Mouse (Mus musculus) small intestine, adult 2 months (tissue): Measurements from ENCODE around the gene Rpp21.

ENCODE experiments used
- CTCF ChIP-seq: fragments of 200-500 bp; IDR thresholded peaks from 2 replicates; pipeline ENCODE4 v1.5.1; 2012; ENCODE audit warnings: low read depth, mild to moderate bottlenecking, control low read depth, inconsistent platforms, low read length, moderate library complexity, mixed read lengths; ENCODE audit not compliant: insufficient replicate concordance, insufficient read length; ENCODE audit errors: extremely low read depth
- POLR2A ChIP-seq: fragments of 200-500 bp; IDR thresholded peaks from 2 replicates; pipeline ENCODE4 v1.6.1; 2012; ENCODE audit warnings: low read depth, mild to moderate bottlenecking, control low read depth, inconsistent platforms, low read length, moderate library complexity

GRCm38 (mm10) chr17:36229046-36229445 lies 28.8 kb downstream of the Rpp21 start:
- TF ChIP-seq POLR2A (no peak), CTCF (no peak)
